Mouse (Mus musculus) forebrain, embryonic 13.5 days (tissue): ENCODE measurements around the gene Evx1. TPM values are rescaled to one million over a fixed set of nuclear protein-coding genes. Genes with fewer than 3 reads are reported as not detected.

ENCODE experiments used
- ATAC-seq: fragments of 200-750 bp; cut with Nextera tagmentation; 2 replicates; pipeline ENCODE4 v1.8.0; 2017
- H3K27ac ChIP-seq: fragments of 300-500 bp; sonication (generic); 2 replicates; pipeline ENCODE4 v1.5.1; 2015; ENCODE audit warnings: inconsistent platforms, mild to moderate bottlenecking, moderate library complexity
- H3K27me3 ChIP-seq: fragments of 300-500 bp; sonication (generic); 2 replicates; pipeline ENCODE4 v1.6.1; 2015; ENCODE audit warnings: mild to moderate bottlenecking, inconsistent platforms
- H3K36me3 ChIP-seq: fragments of 300-500 bp; sonication (generic); 2 replicates; pipeline ENCODE4 v1.6.1; 2015; ENCODE audit warnings: mild to moderate bottlenecking, inconsistent platforms; ENCODE audit not compliant: poor library complexity, severe bottlenecking
- H3K4me1 ChIP-seq: fragments of 300-500 bp; sonication (generic); 2 replicates; pipeline ENCODE4 v1.6.1; 2015; ENCODE audit warnings: inconsistent platforms
- H3K4me2 ChIP-seq: fragments of 300-500 bp; sonication (generic); 2 replicates; pipeline ENCODE4 v1.6.1; 2015; ENCODE audit warnings: inconsistent platforms, mild to moderate bottlenecking, moderate library complexity
- H3K4me3 ChIP-seq: fragments of 300-500 bp; sonication (generic); 2 replicates; pipeline ENCODE4 v1.5.1; 2015; ENCODE audit warnings: mild to moderate bottlenecking, inconsistent platforms
- H3K9ac ChIP-seq: fragments of 300-500 bp; sonication (generic); 2 replicates; pipeline ENCODE4 v1.6.1; 2015; ENCODE audit warnings: mild to moderate bottlenecking, inconsistent platforms
- H3K9me3 ChIP-seq: fragments of 300-500 bp; sonication (generic); replicated peaks from 2 replicates; pipeline ENCODE4 v1.6.1; 2016; ENCODE audit warnings: inconsistent platforms
- WGBS: fragments of 180-500 bp; shearing (Covaris S2); methylation state at CpG from one replicate; pipeline ENCODE4 v1.1.7; 2015; 5-methylcytosine and 5-hydroxymethylcytosine counted together
- polyA plus RNA-seq: library from polyadenylated mRNA; unstranded; fragments of >200 nt; fragmentation: Nextera tagmentation; extraction: Ambion mirVana; gene quantifications from 2 replicates; pipeline ENCODE4 v1.2.1, GENCODE M21; 2015

Evx1 gene
- polyA plus RNA-seq, 1 experiment from 2014 or later, result not detected

DNA sequence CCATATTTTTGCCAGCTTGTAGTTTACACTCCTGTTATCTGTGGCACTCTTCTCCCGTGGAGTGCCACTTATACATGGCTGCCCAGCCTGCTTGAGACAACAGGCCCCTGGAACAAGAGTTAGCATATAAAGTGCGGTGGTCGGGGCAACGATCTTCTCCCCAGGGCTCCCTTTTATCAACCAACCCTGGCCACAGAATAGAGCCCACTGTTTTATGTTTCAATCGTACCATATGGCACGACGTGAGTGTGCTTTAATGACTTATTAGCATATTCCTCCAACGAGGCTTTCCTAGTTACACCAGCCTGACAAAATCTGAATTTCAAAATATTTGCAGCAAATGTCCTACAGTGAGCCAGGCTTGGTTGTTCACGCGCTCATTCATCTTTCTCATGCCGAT is 53.2 kb downstream of the Evx1 start:
- Histone ChIP-seq H3K36me3 (no peaks in the 10 kb centered on the region), H3K27ac (peak overlapping the region; percentile 68), H3K4me3 (no peak overlapping the region), H3K9ac (no peak overlapping the region), H3K4me1 (peaks cover 24% of the 10 kb centered on the region), H3K27me3 (peaks cover 7% of the 10 kb centered on the region; the same call in 1 of the 2 replicates), H3K4me2 (peak overlapping the region; percentile 28), H3K9me3 (no peaks in the 10 kb centered on the region)
- ATAC-seq, result peak; percentile 91
- 26% methylated on average over 11 of the region's 11 CpGs for WGBS

DNA sequence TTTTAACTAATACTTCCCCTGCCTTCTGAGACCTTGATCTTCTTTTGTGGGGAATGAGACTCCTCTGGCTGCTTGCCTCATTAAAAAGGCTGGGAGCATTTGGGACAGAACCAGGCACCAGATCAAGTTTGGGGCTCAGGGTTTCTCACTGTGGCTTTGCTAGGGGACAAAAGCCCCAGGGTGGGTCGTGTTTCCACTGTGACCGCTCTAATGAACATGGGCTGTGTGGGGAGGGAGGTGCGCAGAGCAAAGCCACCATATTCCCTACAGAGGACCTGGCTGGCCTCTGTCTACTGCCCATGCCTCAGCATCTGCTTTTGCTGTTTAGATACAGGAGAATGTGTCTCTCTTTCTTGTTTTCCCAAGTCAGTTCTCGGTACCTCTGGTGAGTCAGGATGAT is 53.8 kb downstream of the Evx1 start:
- 45% methylated on average over 4 of the region's 4 CpGs for WGBS
- Histone ChIP-seq H3K27me3 (peaks cover 7% of the 10 kb centered on the region; the same call in 1 of the 2 replicates), H3K9me3 (no peaks in the 10 kb centered on the region), H3K36me3 (no peaks in the 10 kb centered on the region), H3K9ac (no peak overlapping the region), H3K4me3 (no peak overlapping the region), H3K27ac (peak overlapping the region; percentile 68), H3K4me1 (peaks cover 24% of the 10 kb centered on the region), H3K4me2 (peak overlapping the region; percentile 28)
- ATAC-seq, result peak; percentile 48

Other genes with a start within 250 kb of the Evx1 start
- not detected in 2 replicates for gene Hoxa1, start 155.2 kb upstream of the Evx1 start, polyA plus RNA-seq
- gene Hoxa2, start 148.7 kb upstream of the Evx1 start, polyA plus RNA-seq, result not detected in 2 replicates
- gene 5730596B20Rik, start 136.0 kb upstream of the Evx1 start, polyA plus RNA-seq, result not detected in 2 replicates
- gene Hoxa4, start 121.7 kb upstream of the Evx1 start, polyA plus RNA-seq, result not detected in 2 replicates
- not detected in 2 replicates for gene Hoxa5, start 108.9 kb upstream of the Evx1 start, polyA plus RNA-seq
- gene Hoxa6, start 104.8 kb upstream of the Evx1 start, polyA plus RNA-seq, result not detected in 2 replicates
- not detected in 2 replicates for gene Hoxa3, start 100.2 kb upstream of the Evx1 start, polyA plus RNA-seq
- gene Gm28308, start 100.2 kb upstream of the Evx1 start, polyA plus RNA-seq, result not detected in 2 replicates
- gene Hoxa7, start 91.6 kb upstream of the Evx1 start, polyA plus RNA-seq, result not detected in 2 replicates
- gene Hoxa9, start 82.4 kb upstream of the Evx1 start, polyA plus RNA-seq, result not detected in 2 replicates
- gene Hoxa10, start 72.6 kb upstream of the Evx1 start, polyA plus RNA-seq, result 0.09 TPM in 1 of 2 replicates, not detected in the other
- 0.12 TPM in 1 of 2 replicates, not detected in the other for gene Hoxa11, start 67.7 kb upstream of the Evx1 start, polyA plus RNA-seq
- gene Hoxa13, start 52.6 kb upstream of the Evx1 start, polyA plus RNA-seq, result not detected in 2 replicates